Mouse (Mus musculus): ENCODE data around the gene Iqcf5. TPM values are rescaled to one million over a fixed set of nuclear protein-coding genes. Genes with fewer than 3 reads are reported as not detected.
A peak's percentile ranks its signal among the peaks of the same experiment; 100 is the strongest.

Gene Iqcf5
- polyA plus RNA-seq, 1 experiment from 2014 or later = not detected

- Histone ChIP-seq H3K9me3 (ENCODE audit: control insufficient read depth, low read length) (no peaks in the 10 kb centered on the region), H3K4me3 (ENCODE audit: low read depth, low read length) (no peak overlapping the region), H3K27ac (ENCODE audit: low read depth, low read length) (no peak overlapping the region), H3K36me3 (ENCODE audit: control insufficient read depth, insufficient read depth, low read length) (no peaks in the 10 kb centered on the region), H3K4me1 (ENCODE audit: control insufficient read depth, insufficient read depth, low read length) (peaks cover 9% of the 10 kb centered on the region; the same call in 1 of the 2 replicates), H3K9ac (ENCODE audit: low read length) (no peak overlapping the region), H3K4me2 (ENCODE audit: low read depth) (peak overlapping the region; percentile 24; the same call in 1 of the 2 replicates), H3K27me3 (ENCODE audit: control insufficient read depth, insufficient read depth, low read length) (no peaks in the 10 kb centered on the region)
- WGBS = 12% methylated on average over 5 of the region's 5 CpGs
- ATAC-seq (ENCODE audit: insufficient read depth, low FRiP score, low TSS enrichment) (no peak), DNase-seq (ENCODE audit: low spot score) (peak; percentile 17)
Observed at GRCm38 (mm10) chr9:106471892-106472291, 42.5 kb upstream of the Iqcf5 start.

- no peak overlapping the region for H3K27ac ChIP-seq (ENCODE audit: low read depth, low read length)
- H3K4me1 ChIP-seq (ENCODE audit: control insufficient read depth, insufficient read depth, low read length) = peaks cover 9% of the 10 kb centered on the region; the same call in 1 of the 2 replicates
- no peak overlapping the region for H3K4me3 ChIP-seq (ENCODE audit: low read depth, low read length)
- 68% methylated on average over 4 of the region's 4 CpGs for WGBS
- H3K27me3 ChIP-seq (ENCODE audit: control insufficient read depth, insufficient read depth, low read length) = no peaks in the 10 kb centered on the region
- H3K9me3 ChIP-seq (ENCODE audit: control insufficient read depth, low read length) = no peaks in the 10 kb centered on the region
- no peak overlapping the region for H3K9ac ChIP-seq (ENCODE audit: low read length)
- H3K4me2 ChIP-seq (ENCODE audit: low read depth) = no peak overlapping the region
- ATAC-seq (ENCODE audit: insufficient read depth, low FRiP score, low TSS enrichment) (no peak), DNase-seq (ENCODE audit: low spot score) (peak; percentile 6)
- H3K36me3 ChIP-seq (ENCODE audit: control insufficient read depth, insufficient read depth, low read length) = no peaks in the 10 kb centered on the region
Observed at GRCm38 (mm10) chr9:106472321-106472720, 42.1 kb upstream of the Iqcf5 start.

- WGBS = 90% methylated on average over 16 of the region's 16 CpGs
Observed at GRCm38 (mm10) chr9:106473081-106473752, 41.2 kb upstream of the Iqcf5 start.

GRCm38 (mm10) chr9:106473753-106474105 is 40.6 kb upstream of the Iqcf5 start:
- no peak overlapping the region for H3K9ac ChIP-seq (ENCODE audit: low read length)
- H3K27me3 ChIP-seq (ENCODE audit: control insufficient read depth, insufficient read depth, low read length) = no peaks in the 10 kb centered on the region
- ATAC-seq (ENCODE audit: insufficient read depth, low FRiP score, low TSS enrichment) (no peak), DNase-seq (ENCODE audit: low spot score) (peak; percentile 9)
- 80% methylated on average over 5 of the region's 5 CpGs for WGBS
- no peak overlapping the region for H3K4me2 ChIP-seq (ENCODE audit: low read depth)
- no peak overlapping the region for H3K4me3 ChIP-seq (ENCODE audit: low read depth, low read length)
- no peak overlapping the region for H3K27ac ChIP-seq (ENCODE audit: low read depth, low read length)
- peaks cover 17% of the 10 kb centered on the region for H3K4me1 ChIP-seq (ENCODE audit: control insufficient read depth, insufficient read depth, low read length)
- no peaks in the 10 kb centered on the region for H3K9me3 ChIP-seq (ENCODE audit: control insufficient read depth, low read length)
- H3K36me3 ChIP-seq (ENCODE audit: control insufficient read depth, insufficient read depth, low read length) = no peaks in the 10 kb centered on the region

More at GRCm38 (mm10) chr9:106473081-106473752, 41.2 kb upstream of the Iqcf5 start:
- Histone ChIP-seq H3K27ac (ENCODE audit: low read depth, low read length) (no peak overlapping the region), H3K27me3 (ENCODE audit: control insufficient read depth, insufficient read depth, low read length) (no peaks in the 10 kb centered on the region), H3K9ac (ENCODE audit: low read length) (no peak overlapping the region), H3K4me2 (ENCODE audit: low read depth) (no peak overlapping the region), H3K4me3 (ENCODE audit: low read depth, low read length) (no peak overlapping the region), H3K36me3 (ENCODE audit: control insufficient read depth, insufficient read depth, low read length) (no peaks in the 10 kb centered on the region), H3K9me3 (ENCODE audit: control insufficient read depth, low read length) (no peaks in the 10 kb centered on the region), H3K4me1 (ENCODE audit: control insufficient read depth, insufficient read depth, low read length) (peaks cover 16% of the 10 kb centered on the region)
- DNase-seq (ENCODE audit: low spot score) (no peak), ATAC-seq (ENCODE audit: insufficient read depth, low FRiP score, low TSS enrichment) (no peak)

- ATAC-seq (ENCODE audit: insufficient read depth, low FRiP score, low TSS enrichment) = no peak
- WGBS = 2% methylated on average over 6 of the region's 6 CpGs
Observed at GRCm38 (mm10) chr9:106474456-106474855, 39.9 kb upstream of the Iqcf5 start.

GRCm38 (mm10) chr9:106475046-106475445 is 39.3 kb upstream of the Iqcf5 start:
- 64% methylated on average over 7 of the region's 7 CpGs for WGBS
- no peak overlapping the region for H3K4me3 ChIP-seq (ENCODE audit: low read depth, low read length)
- peaks cover 17% of the 10 kb centered on the region for H3K4me1 ChIP-seq (ENCODE audit: control insufficient read depth, insufficient read depth, low read length)
- H3K27me3 ChIP-seq (ENCODE audit: control insufficient read depth, insufficient read depth, low read length) = no peaks in the 10 kb centered on the region
- no peaks in the 10 kb centered on the region for H3K36me3 ChIP-seq (ENCODE audit: control insufficient read depth, insufficient read depth, low read length)
- no peak for DNase-seq (ENCODE audit: low spot score)
- no peak overlapping the region for H3K4me2 ChIP-seq (ENCODE audit: low read depth)
- no peak overlapping the region for H3K9ac ChIP-seq (ENCODE audit: low read length)
- no peaks in the 10 kb centered on the region for H3K9me3 ChIP-seq (ENCODE audit: control insufficient read depth, low read length)
- no peak for ATAC-seq (ENCODE audit: insufficient read depth, low FRiP score, low TSS enrichment)
- no peak overlapping the region for H3K27ac ChIP-seq (ENCODE audit: low read depth, low read length)

More at GRCm38 (mm10) chr9:106474456-106474855, 39.9 kb upstream of the Iqcf5 start:
- no peak overlapping the region for H3K4me3 ChIP-seq (ENCODE audit: low read depth, low read length)
- H3K36me3 ChIP-seq (ENCODE audit: control insufficient read depth, insufficient read depth, low read length) = no peaks in the 10 kb centered on the region
- no peak overlapping the region for H3K4me2 ChIP-seq (ENCODE audit: low read depth)
- H3K9me3 ChIP-seq (ENCODE audit: control insufficient read depth, low read length) = no peaks in the 10 kb centered on the region
- no peak overlapping the region for H3K27ac ChIP-seq (ENCODE audit: low read depth, low read length)
- H3K9ac ChIP-seq (ENCODE audit: low read length) = peak overlapping the region; percentile 24; the same call in 1 of the 2 replicates
- no peaks in the 10 kb centered on the region for H3K27me3 ChIP-seq (ENCODE audit: control insufficient read depth, insufficient read depth, low read length)
- DNase-seq (ENCODE audit: low spot score) = peak; percentile 77
- peaks cover 17% of the 10 kb centered on the region for H3K4me1 ChIP-seq (ENCODE audit: control insufficient read depth, insufficient read depth, low read length)

GRCm38 (mm10) chr9:106475663-106476001 is 38.7 kb upstream of the Iqcf5 start, which contains the start of gene Rrp9:
Gene Rrp9, plus strand, starts transcription at chr9:106475963.
- Histone ChIP-seq H3K27me3 (ENCODE audit: control insufficient read depth, insufficient read depth, low read length) (no peaks in the 10 kb centered on the region), H3K9ac (ENCODE audit: low read length) (peak within 1 kb of the TSS; percentile 12; the same call in 1 of the 2 replicates), H3K4me1 (ENCODE audit: control insufficient read depth, insufficient read depth, low read length) (peaks cover 17% of the 10 kb centered on the region), H3K36me3 (ENCODE audit: control insufficient read depth, insufficient read depth, low read length) (no peaks in the 10 kb centered on the region), H3K9me3 (ENCODE audit: control insufficient read depth, low read length) (no peaks in the 10 kb centered on the region), H3K4me2 (ENCODE audit: low read depth) (peak within 1 kb of the TSS; percentile 3; the same call in 1 of the 2 replicates), H3K27ac (ENCODE audit: low read depth, low read length) (no peak within 1 kb of the TSS), H3K4me3 (ENCODE audit: low read depth, low read length) (no peak within 1 kb of the TSS)
- ATAC-seq (ENCODE audit: insufficient read depth, low FRiP score, low TSS enrichment) (no peak), DNase-seq (ENCODE audit: low spot score) (no peak)
- 89% methylated on average over 10 of the region's 10 CpGs for WGBS

- Histone ChIP-seq H3K27me3 (ENCODE audit: control insufficient read depth, insufficient read depth, low read length) (no peaks in the 10 kb centered on the region), H3K27ac (ENCODE audit: low read depth, low read length) (no peak overlapping the region), H3K9ac (ENCODE audit: low read length) (peak overlapping the region; percentile 12; the same call in 1 of the 2 replicates), H3K9me3 (ENCODE audit: control insufficient read depth, low read length) (no peaks in the 10 kb centered on the region), H3K4me1 (ENCODE audit: control insufficient read depth, insufficient read depth, low read length) (peaks cover 17% of the 10 kb centered on the region), H3K4me3 (ENCODE audit: low read depth, low read length) (no peak overlapping the region), H3K4me2 (ENCODE audit: low read depth) (peak overlapping the region; percentile 3; the same call in 1 of the 2 replicates), H3K36me3 (ENCODE audit: control insufficient read depth, insufficient read depth, low read length) (no peaks in the 10 kb centered on the region)
- DNase-seq (ENCODE audit: low spot score) (no peak), ATAC-seq (ENCODE audit: insufficient read depth, low FRiP score, low TSS enrichment) (peak; percentile 42; the same call in 1 of the 2 replicates)
- 41% methylated on average over 16 of the region's 16 CpGs for WGBS
Observed at GRCm38 (mm10) chr9:106476002-106476923, 38.1 kb upstream of the Iqcf5 start.

All from neural tube, embryonic 11.5 days (tissue).